Mouse (Mus musculus) testis, adult 2 months (tissue): Measurements from ENCODE around the gene Kat6b.

ENCODE experiments used
- CTCF ChIP-seq: fragments of 200-500 bp; IDR thresholded peaks from 2 replicates; pipeline ENCODE4 v1.5.1; 2012; ENCODE audit warnings: low read depth, mild to moderate bottlenecking, inconsistent platforms, low read length, moderate library complexity; ENCODE audit not compliant: control insufficient read depth, insufficient read depth, insufficient replicate concordance
- POLR2A ChIP-seq: fragments of 200-500 bp; IDR thresholded peaks from 2 replicates; pipeline ENCODE4 v1.6.1; 2012; ENCODE audit warnings: low read depth, mild to moderate bottlenecking, inconsistent platforms, low read length, moderate library complexity; ENCODE audit not compliant: control insufficient read depth

GRCm38 (mm10) chr14:21433415-21433814 is 47.8 kb upstream of the Kat6b start:
- no peak for TF ChIP-seq POLR2A
- TF ChIP-seq CTCF = no peak
